Mouse (Mus musculus) cerebellum, adult (tissue): ENCODE measurements around the gene Nppa.
"Not testable (repeated sequence)": the region's sequence is repeated elsewhere in the genome, so short reads cannot be mapped to it uniquely, and the experiment has no call there.

Source experiments
- ATAC-seq: cut with Nextera tagmentation; 2 replicates; pipeline ENCODE4 v1.9.2; 2017; ENCODE audit warnings: mild to moderate bottlenecking, moderate library complexity, mixed read lengths; ENCODE audit not compliant: insufficient number of reproducible peaks, low FRiP score, low TSS enrichment

Nppa gene

DNA sequence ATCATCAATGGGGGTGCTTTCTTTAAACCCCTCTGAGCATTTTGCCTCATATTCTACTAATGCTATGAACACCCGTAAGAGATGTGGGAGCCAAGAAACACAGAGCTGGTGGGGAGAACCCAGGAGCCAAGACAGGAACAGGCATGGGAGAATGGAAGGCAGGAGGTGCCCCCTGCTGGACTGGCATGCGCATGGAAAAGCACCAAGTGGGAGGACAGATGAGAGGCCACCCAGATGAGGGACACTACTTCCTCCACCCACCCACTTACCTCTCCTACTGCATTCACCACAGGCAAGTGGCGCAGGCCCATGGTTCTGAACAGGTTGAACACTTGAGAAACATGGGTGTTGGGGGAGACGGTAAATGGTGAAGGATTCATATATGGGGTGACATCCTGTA lies 7.9 kb downstream of the Nppa start:
- ATAC-seq, result no peak

DNA sequence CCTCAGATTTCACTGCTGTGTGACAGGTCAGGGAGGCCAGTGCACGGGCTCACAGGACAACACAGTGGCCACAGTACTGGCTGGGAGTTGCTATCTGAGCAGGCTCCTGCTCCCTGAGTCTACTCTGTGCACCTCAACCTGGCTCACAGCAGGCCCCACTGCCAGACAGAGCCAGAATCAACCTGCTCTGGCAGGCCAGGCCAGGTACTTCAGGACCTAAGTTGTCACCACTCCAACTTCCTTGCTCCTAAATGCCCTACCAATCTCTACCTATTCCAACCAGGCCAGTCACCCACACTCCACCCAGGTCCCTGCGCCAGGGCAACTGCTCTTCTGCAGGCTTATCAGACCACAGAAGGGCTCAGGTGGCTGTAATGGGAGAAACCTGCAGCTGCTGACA lies 9.1 kb downstream of the Nppa start:
- no peak for ATAC-seq

DNA sequence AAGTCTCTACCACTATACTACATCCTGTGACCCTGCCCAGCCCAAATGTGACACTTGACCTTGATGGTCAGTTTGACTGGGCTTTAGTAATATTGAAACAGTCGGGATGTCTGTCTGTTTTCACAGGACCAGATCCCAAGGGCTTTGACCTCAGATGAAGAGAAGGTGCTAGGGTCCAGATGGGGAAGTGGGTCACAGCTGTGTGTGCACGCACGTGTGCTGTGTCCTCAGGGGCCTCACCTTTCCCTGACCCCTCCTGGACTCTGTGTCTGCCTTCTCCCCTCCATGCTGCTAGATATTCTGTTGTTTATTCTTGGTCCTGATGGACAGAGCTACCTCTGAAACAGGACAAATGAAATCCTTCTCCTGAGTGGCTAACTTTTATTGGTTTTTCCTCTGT lies 10.8 kb downstream of the Nppa start:
- ATAC-seq, result no peak

DNA sequence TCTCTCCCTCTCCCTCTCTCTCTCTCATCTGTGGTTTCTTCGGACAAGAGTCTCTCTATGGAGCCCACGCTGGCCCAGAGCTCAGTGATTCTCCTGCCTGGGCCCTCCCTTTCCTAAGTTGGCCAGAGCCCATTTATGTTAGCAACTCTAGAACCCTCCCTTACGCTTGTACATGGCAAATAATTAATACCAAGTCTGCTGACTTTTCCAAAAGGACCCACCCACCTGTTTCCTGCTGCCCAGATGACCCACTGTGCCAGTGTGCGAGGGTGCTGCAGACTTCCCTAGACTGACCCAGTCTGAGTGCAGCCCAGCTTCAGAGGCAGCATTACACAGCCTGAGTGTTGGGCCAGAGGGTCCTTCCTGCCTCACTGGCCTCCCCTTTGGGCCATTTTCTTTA lies 11.7 kb downstream of the Nppa start:
- no peak for ATAC-seq

DNA sequence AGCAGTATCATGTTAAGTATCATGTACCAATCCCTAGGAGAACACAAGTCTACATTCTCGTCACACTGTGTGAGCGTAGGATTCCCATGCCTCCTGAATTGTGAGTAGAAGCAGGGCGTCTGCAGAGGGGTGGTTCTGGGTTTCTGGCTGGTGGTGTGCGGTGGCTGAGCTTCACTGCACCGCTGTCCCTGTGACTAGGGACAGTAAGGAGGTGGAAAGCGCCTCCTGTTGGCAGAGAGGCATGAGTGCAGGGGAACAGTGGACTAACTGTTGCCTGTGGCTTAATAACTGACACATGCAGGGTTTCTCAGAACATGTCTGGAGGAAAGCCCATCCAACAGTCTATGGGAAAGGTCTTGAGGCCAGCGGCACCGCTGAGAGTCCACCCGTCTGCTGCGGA lies 14.9 kb downstream of the Nppa start:
- no peak for ATAC-seq

DNA sequence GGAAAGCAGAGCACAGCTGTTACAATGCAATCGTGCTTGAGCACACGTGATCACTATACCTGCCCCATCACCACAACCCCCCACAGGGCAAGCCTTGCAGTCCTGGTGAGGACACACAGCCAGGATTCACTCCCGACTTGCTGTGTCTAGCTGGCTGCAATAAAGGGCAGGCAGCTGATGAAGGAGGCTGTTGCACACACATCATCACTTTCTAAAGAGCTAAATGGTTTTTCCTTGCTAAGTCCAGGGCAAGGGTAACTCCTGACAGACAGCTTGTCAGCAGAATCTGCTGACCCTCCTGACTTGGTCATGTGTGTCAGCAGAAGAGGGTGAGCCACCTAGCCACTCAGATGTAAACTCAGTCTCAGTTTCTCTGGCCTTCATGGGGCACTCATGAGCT lies 16.5 kb downstream of the Nppa start:
- no peak for ATAC-seq

DNA sequence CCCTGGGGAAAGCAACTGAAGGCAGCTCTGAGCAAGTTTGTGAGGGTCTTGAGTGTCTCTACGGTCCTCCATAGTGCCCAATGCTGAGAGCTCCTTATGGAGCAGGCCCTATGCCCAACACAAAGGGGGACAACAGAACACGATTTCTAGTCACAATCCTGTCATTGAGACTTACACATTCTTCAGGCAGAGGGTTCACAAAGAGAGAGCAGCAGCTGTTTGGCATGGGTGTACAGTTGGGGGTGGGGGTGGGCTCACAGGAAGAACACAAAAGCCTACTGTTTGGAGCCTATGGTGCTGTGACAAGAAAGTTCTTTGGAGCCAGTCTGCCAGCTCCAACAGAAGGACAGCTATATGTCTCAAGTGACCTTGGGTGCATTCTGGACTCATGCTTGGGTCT lies 17.9 kb downstream of the Nppa start:
- ATAC-seq, result no peak

DNA sequence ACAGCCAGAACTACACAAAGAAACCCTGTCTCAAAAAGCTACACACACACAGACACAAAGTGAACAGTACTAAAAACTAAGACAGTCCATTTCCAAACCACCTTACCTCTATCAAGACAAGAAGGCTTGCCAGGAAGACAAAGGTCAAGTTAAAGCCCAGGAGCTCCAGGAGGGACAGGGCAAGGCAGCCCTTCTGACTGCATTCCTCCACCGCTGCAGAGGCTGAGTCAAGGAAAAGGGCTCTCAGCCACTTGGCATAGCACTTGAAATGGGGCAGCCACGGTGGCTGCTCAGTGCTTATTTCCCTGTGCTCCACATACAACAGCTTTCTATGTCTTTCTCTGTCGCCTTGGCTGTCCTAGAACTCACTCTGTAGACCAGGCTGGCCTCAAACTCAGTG lies 23.5 kb downstream of the Nppa start:
- ATAC-seq, result no peak

DNA sequence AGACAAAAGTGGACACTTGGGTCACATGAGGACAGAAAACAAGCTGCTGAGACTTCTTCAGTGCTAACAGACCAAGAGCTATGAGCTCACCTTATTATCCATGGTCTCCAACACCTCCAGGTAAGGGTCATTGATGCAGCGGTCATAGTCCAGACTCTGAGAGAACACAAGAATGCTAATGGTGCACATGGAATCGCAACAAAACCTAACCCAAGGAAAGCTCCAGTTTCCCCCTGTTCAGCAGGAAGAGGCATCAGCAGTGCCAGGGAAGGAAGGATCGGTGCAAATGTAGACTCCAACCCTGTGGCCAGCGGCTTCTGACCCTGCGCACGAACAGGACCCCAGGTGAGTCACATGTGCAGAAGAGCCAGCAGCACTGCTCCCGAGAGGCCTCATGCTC lies 28.8 kb downstream of the Nppa start:
- no peak for ATAC-seq

DNA sequence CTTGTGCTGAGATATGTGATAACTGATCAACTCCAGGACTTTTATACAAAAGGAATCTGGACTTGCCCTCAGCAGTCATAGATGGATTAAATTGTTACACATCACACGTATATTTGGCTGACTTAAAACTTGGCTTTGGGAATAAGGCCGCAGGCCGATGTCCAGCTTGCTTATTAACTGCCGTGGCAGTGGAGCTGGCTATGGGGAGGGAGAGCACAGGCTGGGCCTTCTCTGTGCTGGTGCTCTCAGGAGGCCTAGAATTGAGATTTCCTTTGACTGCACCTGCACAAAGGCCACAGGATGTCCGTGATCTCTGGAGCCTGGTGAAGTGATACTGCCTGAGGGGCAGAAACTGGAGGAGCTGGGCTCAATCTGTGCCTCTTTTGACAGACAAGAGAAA lies 30.0 kb downstream of the Nppa start:
- no peak for ATAC-seq

DNA sequence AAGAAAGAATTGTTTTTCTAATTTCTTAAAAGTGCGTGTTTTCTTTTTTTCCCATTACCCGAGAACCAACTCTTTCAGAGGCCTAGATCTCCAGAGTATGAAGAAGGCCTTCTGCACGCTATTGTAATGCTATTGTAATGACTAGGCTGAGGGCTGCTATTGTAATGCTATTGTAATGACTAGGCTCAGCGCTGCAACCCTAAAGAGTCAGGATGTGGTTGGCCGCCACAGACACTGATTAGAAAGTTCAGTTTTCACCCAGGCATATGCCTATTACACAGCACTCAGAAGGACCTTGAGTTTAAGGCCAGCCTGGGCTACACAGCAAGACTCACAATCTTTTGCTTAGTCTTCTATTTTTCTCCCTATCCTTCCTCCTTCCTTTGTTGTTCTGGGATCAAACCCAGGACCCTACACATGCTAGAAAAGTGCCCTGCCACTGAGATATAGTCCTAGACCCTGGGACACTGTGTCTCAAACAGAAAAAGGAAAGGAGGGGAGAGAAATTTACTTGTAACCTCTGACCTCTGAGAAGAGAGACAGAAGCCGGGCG lies 33.4 kb downstream of the Nppa start:
- ATAC-seq, result no peak

DNA sequence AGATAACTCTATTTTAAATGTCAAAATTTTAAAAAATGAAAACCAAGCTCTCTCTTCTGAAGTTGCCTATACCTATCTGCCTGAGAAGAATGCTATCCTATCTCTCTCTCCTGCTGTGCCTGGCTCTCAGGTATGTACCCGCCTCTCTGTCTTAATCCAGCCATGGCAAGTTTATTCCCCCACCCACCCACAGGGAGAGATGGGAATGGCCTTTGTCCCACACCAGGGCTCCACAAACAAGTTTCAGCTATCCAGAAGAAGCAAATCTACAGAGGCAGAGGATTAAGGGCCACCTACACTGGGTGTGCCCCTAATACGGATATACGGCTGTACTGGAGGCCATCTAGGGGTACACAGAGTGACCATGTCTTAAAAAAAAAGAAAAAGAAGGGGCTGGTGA lies 34.9 kb downstream of the Nppa start:
- no peak for ATAC-seq

DNA sequence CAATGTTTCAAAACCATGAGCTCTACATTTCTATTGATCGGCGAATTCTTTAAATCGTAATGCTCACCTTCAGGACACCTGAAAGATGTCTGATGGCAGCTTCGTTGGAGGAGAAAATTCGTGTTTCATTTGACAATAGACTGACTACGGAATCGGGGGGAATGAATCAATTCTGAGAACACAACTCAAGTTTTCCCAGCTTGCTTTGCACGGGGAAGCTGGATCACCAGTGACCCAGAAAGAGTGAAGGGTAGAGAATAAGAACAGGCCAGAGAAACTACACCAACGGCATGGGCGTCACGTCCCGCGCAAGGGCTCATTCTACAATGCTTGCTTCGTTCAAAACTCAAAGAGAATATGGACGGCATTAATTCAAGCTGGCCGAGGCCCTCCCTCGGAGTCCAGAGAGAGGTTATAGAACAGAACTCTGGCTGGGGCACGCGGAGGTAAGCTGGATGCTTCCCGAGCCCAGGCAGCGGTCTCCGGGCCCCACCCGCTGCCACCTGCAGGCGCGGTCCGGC lies 37.6 kb downstream of the Nppa start:
- no peak for ATAC-seq

DNA sequence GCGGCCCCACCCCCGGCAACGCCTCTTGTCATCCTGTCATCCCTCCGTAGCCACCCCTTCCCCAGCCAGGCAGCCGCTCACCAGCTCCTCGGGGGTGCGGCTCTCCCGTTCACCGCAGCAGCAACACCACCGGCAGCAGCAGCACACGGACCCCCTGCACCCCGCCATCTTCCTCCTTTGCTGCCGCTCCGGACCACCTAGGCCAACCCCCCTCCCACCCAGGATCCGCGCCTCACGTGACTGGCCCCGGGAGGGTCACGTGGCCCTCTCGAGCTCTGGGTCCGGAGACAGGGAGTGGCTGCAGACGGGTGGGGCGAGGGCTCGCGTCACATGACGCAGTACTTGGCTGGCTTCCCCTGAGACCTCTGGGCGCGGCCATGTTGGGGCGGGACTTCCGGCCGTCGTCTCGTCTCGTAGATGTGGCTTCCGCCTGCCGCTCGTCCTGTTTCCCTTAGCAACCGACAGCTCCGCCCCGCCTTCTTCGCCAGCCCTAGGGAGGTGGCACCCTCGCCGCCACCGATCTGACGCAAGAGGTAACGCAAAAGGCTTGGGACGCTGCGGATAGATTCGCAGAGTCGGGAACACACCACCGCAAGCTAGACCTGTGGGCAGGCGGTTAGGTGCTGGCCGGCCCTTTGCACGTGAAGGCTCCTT lies 38.2 kb downstream of the Nppa start, which contains the start of the genes Clcn6 and Mthfr:
TSS of gene Clcn6 (minus strand) at position 222 of the 654 bp plus-strand sequence.
TSS of gene Mthfr (plus strand) at position 478 of the 654 bp plus-strand sequence.
- peak; percentile 93 for ATAC-seq

DNA sequence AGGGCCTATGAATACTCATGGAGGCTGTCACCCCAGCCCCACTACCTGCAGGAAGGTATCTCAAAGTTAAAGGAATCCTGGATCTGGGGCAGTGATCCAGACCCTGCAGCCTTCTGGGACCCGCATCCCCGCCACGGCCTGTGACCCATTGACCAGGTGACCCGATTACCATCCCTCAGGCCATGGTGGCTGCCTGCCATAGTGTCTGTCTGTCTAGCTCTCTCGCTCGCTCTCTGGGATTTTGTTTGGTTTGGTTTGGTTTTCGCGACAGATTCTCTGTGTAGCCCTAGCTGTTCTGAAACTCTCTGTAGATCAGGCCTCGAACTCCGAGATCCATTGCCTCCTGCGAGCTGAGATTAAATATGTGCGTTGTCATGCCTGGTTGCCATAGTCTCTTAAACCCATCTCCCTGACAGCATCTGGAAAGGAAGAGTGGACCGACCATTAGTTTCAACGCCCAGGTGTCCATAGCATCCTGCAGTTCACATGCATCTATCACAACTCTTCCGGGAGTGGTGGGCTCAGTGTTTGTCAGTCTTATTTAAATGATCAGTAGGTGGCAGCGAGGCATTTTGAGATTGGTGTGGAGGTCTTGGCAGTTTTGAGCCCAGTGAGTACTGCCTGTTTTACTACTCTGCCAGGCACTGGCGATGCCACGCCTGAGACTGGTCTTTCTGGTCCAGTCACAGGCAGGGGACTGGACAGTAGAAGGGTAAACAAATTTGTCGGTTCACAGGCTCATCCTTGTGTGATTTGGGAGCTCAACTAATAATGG lies 38.9 kb downstream of the Nppa start:
- ATAC-seq, result no peak

DNA sequence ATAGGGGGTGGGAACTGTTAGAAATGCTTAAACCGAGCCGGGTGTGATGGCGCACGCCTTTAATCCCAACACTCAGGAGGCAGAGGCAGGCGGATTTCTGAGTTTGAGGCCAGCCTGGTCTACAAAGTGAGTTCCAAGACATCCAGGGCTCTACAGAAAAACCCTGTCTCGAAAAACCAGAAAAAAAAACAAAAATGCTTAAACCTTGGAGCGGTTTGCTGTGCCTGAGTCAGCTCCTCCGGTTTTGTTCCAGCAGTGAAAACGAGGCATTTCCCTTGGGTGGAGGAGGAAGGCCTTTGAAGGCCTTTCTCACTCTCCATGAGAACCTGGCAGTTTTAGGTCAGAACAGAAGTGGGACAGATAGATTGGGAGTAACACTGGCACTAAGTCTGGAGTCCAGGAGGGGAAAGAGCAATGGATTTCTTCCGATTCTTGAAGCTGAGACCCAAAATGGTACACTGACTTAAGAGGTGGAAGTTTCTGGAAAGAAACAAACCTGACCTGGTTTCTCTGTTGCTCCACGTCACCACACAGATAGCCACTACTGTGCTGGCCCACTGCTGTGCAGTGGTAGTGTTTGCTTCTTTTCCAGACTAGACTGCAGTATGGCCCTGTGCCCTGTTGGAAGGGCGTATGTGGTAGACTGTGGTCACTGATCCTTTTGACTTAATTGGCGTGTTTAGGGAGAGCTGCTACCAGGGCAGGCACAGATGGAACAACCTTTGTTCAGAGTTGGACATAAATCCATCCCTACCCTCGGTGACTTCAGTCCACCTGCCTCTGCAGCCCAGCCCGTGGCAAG lies 39.7 kb downstream of the Nppa start:
- no peak for ATAC-seq

DNA sequence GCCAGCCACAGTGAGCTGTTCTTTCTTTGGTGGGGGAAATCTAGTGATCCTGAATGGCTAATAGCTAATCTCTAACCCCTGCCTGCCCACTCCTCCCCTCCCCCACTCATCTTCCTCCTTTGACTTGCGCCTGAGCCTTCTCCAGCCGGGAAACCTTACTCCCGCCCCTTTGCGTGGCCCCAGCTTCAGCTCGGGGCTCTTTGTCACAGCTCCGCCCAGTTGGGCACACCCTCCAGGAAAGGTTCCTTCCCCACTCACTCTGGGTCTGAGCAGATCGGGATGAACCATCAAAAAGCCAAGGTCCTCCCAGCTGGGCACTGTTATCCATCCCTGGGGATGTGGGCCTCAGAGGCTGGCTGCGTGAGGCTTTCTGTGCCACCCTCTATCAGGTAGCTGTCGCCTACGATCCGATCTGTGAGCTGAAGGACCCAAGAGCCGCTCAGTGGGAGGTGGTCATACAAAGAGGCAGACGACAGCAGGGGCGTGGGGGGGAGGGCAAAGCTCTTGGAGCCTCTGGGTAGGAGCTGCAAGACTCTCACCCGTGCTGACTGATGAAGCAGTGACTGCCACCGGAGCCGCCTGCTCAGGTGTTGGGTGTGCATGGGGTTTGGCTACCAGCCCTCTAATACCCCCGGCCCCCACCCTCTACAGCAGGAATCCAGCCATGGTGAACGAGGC lies 40.5 kb downstream of the Nppa start:
- no peak for ATAC-seq

DNA sequence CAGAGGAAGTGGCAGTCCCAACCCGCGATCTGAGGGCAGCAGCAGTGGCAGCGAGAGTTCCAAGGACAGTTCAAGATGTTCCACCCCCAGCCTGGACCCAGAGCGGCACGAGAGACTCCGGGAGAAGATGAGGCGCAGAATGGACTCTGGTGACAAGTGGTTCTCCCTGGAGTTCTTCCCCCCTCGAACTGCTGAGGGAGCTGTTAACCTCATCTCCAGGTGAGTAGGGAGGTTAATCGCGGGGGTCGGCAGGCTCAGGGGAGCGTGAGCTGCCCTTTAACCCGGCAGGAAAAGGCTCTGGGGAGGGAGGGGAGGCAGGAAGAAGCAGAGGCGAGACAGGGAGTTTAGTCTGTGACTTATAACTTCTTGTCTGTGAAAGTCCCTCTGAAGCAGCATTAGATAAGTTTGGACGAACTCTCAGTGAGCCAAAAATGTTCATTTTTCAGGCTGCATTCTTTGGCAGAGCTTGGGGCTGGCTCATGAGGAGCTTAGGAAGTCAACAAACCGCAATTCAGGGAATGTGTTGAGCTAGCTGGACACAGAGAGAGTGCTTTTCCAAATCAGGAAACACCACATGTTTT lies 41.2 kb downstream of the Nppa start:
- ATAC-seq, result no peak

DNA sequence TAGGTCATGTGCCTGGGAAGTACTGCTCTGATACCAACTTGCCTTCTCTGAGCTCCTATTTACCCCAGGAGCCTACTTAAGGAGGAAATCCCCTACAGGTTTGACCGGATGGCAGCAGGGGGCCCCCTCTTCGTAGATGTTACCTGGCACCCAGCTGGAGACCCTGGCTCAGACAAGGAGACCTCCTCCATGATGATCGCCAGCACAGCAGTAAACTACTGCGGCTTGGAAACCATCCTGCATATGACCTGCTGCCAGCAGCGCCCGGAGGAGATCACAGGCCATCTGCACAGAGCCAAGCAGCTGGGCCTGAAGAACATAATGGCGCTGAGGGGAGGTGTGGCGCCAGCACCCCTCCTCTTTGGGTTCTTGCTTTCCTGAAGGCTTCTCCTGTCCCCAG lies 42.8 kb downstream of the Nppa start:
- ATAC-seq, result not testable (repeated sequence)

DNA sequence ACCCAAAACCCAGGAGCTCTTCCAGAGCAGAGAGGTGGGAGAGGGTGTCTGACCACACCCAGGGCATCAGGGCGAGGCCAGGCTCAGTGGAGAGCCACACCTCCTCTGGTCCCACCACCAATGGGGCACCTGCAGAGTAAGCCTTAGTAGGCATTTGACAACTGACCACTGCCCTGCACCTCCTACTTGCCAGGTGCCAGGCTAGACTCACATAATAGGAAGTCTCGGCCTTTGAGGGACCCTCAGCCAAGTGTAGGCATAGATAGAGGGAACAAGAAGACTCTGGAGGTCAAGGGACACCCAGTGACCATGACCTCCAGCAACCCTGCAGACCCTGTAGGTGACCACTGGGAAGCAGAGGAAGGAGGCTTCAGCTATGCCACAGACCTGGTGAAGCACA lies 43.6 kb downstream of the Nppa start:
- ATAC-seq, result no peak
